Mouse (Mus musculus) heart, postnatal 36 days (tissue): Measurements from ENCODE around the gene Mamstr. TPM values are rescaled to one million over a fixed set of nuclear protein-coding genes. Genes with fewer than 3 reads are reported as not detected.

Source experiments
- DNase-seq, 2 experiments: peaks; one replicate each; pipeline ENCODE4 v3.0.0; 2021 to 2022
- intact Hi-C: fragments of 180-260 bp; cut with DNase I; formaldehyde crosslinking; loops from one replicate; pipeline ENCODE4 v1.15.1; 2025
- total RNA-seq, 2 experiments: library from RNA; stranded (reverse); gene quantifications; 2 replicates each; pipeline ENCODE4 v1.2.3; 2021

The Mamstr gene
- total RNA-seq, 2 experiments from 2014 or later = 4.3 to 7.5 TPM

GRCm38 (mm10) chr7:45627261-45627660 is 12.5 kb upstream of the Mamstr start, which contains the start of gene Rasip1:
Rasip1 (plus strand) TSS chr7:45627488.
- intact Hi-C loops = loop anchor here (5.0 kb wide), 1 partner anchor 35 kb away; no protein-coding TSS in a partner anchor
- peak; percentile 60 to 62 for DNase-seq

- peak; percentile 90 to 94 for DNase-seq
- intact Hi-C loops = loop anchor here (5.0 kb wide), 1 partner anchor 36 kb away; no protein-coding TSS in a partner anchor
Observed at GRCm38 (mm10) chr7:45628364-45629294, 11.1 kb upstream of the Mamstr start.

GRCm38 (mm10) chr7:45630064-45630907 is 9.5 kb upstream of the Mamstr start:
- intact Hi-C loops = loop anchor here (1.0 kb wide), 1 partner anchor 52 kb away; no protein-coding TSS in a partner anchor
- no peak for DNase-seq

- peak in 1 of 2 experiments; percentile 28 for DNase-seq
- intact Hi-C loops = no loop called here
Observed at GRCm38 (mm10) chr7:45632499-45632898, 7.3 kb upstream of the Mamstr start.

GRCm38 (mm10) chr7:45634946-45635681 is 4.7 kb upstream of the Mamstr start:
- peak in 1 of 2 experiments; percentile 33 for DNase-seq
- intact Hi-C loops = no loop called here

GRCm38 (mm10) chr7:45635711-45636688 is 3.8 kb upstream of the Mamstr start:
- DNase-seq = peak; percentile 46 to 69
- intact Hi-C loops = no loop called here

- intact Hi-C loops = no loop called here
- no peak for DNase-seq
Observed at GRCm38 (mm10) chr7:45637710-45638109, 2.1 kb upstream of the Mamstr start.

- intact Hi-C loops = no loop called here
- DNase-seq = peak; percentile 81 to 82
Observed at GRCm38 (mm10) chr7:45638623-45639401, 965 bp upstream of the Mamstr start.

GRCm38 (mm10) chr7:45640191-45640957 is 597 bp downstream of the Mamstr start:
- intact Hi-C loops = no loop called here
- DNase-seq = peak in 1 of 2 experiments; percentile 27

GRCm38 (mm10) chr7:45641391-45642040 is 1.7 kb downstream of the Mamstr start:
- DNase-seq = peak; percentile 56 to 58

GRCm38 (mm10) chr7:45642083-45642482 is 2.3 kb downstream of the Mamstr start:
- intact Hi-C loops = loop anchor here (2.0 kb wide), 1 partner anchor 41 kb away; no protein-coding TSS in a partner anchor
- DNase-seq = peak in 1 of 2 experiments; percentile 30

More at GRCm38 (mm10) chr7:45641391-45642040, 1.7 kb downstream of the Mamstr start:
- intact Hi-C loops = loop anchor here (2.0 kb wide), 1 partner anchor 41 kb away; no protein-coding TSS in a partner anchor

GRCm38 (mm10) chr7:45642503-45643255 is 2.9 kb downstream of the Mamstr start:
- intact Hi-C loops = loop anchor here (2.0 kb wide), 1 partner anchor 40 kb away; no protein-coding TSS in a partner anchor
- DNase-seq = no peak

GRCm38 (mm10) chr7:45643441-45644178 is 3.8 kb downstream of the Mamstr start:
- DNase-seq = peak; percentile 83 to 87
- intact Hi-C loops = loop anchor here (2.0 kb wide), 1 partner anchor 39 kb away; no protein-coding TSS in a partner anchor

- peak in 1 of 2 experiments; percentile 31 for DNase-seq
- intact Hi-C loops = no loop called here
Observed at GRCm38 (mm10) chr7:45644183-45644582, 4.4 kb downstream of the Mamstr start.
